Mouse (Mus musculus) cerebral cortex, adult 2 months (tissue): ENCODE results near the gene Smco1.

Experiments used
- WGBS: fragments of 180-500 bp; shearing (Covaris S2); methylation state at CpG from one replicate; pipeline ENCODE4 v1.1.7; 2018; 5-methylcytosine and 5-hydroxymethylcytosine counted together

The Smco1 gene

GRCm38 (mm10) chr16:32271291-32271690 lies at the start of gene Smco1:
Gene Smco1 (plus strand): TSS chr16:32271468.
- WGBS, result 86% methylated on average over 11 of the region's 11 CpGs

GRCm38 (mm10) chr16:32221803-32222202 lies 49.5 kb upstream of the Smco1 start:
- WGBS, result 88% methylated on average over 4 of the region's 4 CpGs

- WGBS, result 60% methylated on average over 3 of the region's 3 CpGs
Measured at GRCm38 (mm10) chr16:32232050-32232449, 39.2 kb upstream of the Smco1 start.

GRCm38 (mm10) chr16:32237930-32238680 lies 33.2 kb upstream of the Smco1 start:
- WGBS, result 90% methylated on average over 19 of the region's 19 CpGs

GRCm38 (mm10) chr16:32239428-32240312 lies 31.6 kb upstream of the Smco1 start:
- WGBS, result 78% methylated on average over 2 of the region's 2 CpGs

GRCm38 (mm10) chr16:32243901-32244300 lies 27.4 kb upstream of the Smco1 start:
- 84% methylated on average over 3 of the region's 3 CpGs for WGBS

- under 1% methylated on average over 40 of the region's 41 CpGs for WGBS
Measured at GRCm38 (mm10) chr16:32246351-32246791, 24.9 kb upstream of the Smco1 start.

- 1% methylated on average over 48 of the region's 48 CpGs for WGBS
Measured at GRCm38 (mm10) chr16:32246952-32247370, 24.3 kb upstream of the Smco1 start, which contains the start of the genes Fbxo45 and Wdr53. Gene Fbxo45 (minus strand): TSS chr16:32247158. Gene Wdr53 (plus strand): TSS chr16:32247227.

GRCm38 (mm10) chr16:32264225-32264624 lies 7.0 kb upstream of the Smco1 start:
- 85% methylated on average over 2 of the region's 2 CpGs for WGBS

GRCm38 (mm10) chr16:32273338-32273737 lies 2.1 kb downstream of the Smco1 start:
- 61% methylated on average over 9 of the region's 9 CpGs for WGBS

- 87% methylated on average over 6 of the region's 6 CpGs for WGBS
Measured at GRCm38 (mm10) chr16:32275041-32275440, 3.8 kb downstream of the Smco1 start.

GRCm38 (mm10) chr16:32275830-32276229 lies 4.6 kb downstream of the Smco1 start:
- whole genome bisulfite sequencing, result 71% methylated on average over 1 of the region's 1 CpGs

- under 1% methylated on average over 75 of the region's 75 CpGs for WGBS
Measured at GRCm38 (mm10) chr16:32277308-32278256, 6.3 kb downstream of the Smco1 start, which contains the start of gene Rnf168. Gene Rnf168 (plus strand): TSS chr16:32277459.

- 25% methylated on average over 7 of the region's 7 CpGs for WGBS
Measured at GRCm38 (mm10) chr16:32278396-32278795, 7.1 kb downstream of the Smco1 start.

GRCm38 (mm10) chr16:32280211-32280610 lies 8.9 kb downstream of the Smco1 start:
- 59% methylated on average over 8 of the region's 8 CpGs for WGBS

- 96% methylated on average over 4 of the region's 4 CpGs for WGBS
Measured at GRCm38 (mm10) chr16:32291821-32292220, 20.6 kb downstream of the Smco1 start.

GRCm38 (mm10) chr16:32299617-32300016 lies 28.3 kb downstream of the Smco1 start:
- 98% methylated on average over 4 of the region's 4 CpGs for WGBS

- WGBS, result 48% methylated on average over 1 of the region's 1 CpGs
Measured at GRCm38 (mm10) chr16:32303046-32303445, 31.8 kb downstream of the Smco1 start.

GRCm38 (mm10) chr16:32303886-32304285 lies 32.6 kb downstream of the Smco1 start:
- WGBS, result 98% methylated on average over 7 of the region's 7 CpGs

GRCm38 (mm10) chr16:32311970-32312369 lies 40.7 kb downstream of the Smco1 start:
- WGBS, result 71% methylated on average over 4 of the region's 4 CpGs

- 73% methylated on average over 5 of the region's 5 CpGs for WGBS
Measured at GRCm38 (mm10) chr16:32312386-32312785, 41.1 kb downstream of the Smco1 start.
